Mouse (Mus musculus) E14TG2a.4 (cell line): ENCODE results near the gene Gm20388.

Experiments used
- CTCF ChIP-seq: conservative IDR thresholded peaks from 2 replicates; pipeline ENCODE4 v1.5.1; 2014; ENCODE audit warnings: low read length
- POU5F1 ChIP-seq: IDR thresholded peaks from 2 replicates; pipeline ENCODE4 v1.6.1; 2014; ENCODE audit warnings: low read length, borderline replicate concordance

DNA sequence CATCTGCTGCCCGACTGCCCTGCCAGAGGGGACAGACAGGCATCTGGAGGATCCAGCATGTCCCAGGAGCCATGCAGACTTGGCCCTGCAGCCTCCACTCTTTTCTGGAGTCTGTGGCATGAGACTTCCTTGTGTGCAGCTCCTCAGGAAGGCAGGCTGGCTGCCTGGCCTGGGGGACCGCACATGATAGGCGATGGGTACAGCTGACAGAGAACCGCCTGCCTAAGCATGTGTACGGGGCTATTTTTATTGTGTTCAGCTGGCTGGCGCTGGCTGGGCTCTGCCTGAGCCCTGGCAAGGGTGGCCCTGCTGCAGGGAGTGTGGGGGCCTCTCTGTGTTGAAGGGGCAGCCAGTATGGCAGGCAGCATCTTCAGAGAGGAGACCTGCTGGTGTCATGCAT, 573.8 kb downstream of the Gm20388 start:
- no peak for TF ChIP-seq CTCF
- no peak for TF ChIP-seq POU5F1
